Mouse (Mus musculus) CH12.LX (cell line): ENCODE data around the gene Tbc1d22b. TPM values are rescaled to one million over a fixed set of nuclear protein-coding genes. Genes with fewer than 3 reads are reported as not detected.
A peak's percentile ranks its signal among the peaks of the same experiment; 100 is the strongest.

Experiments
- DNase-seq: peaks from one replicate; pipeline ENCODE4 v3.0.0-alpha.2; 2013; ENCODE audit errors: extremely low read depth
- H3K27ac ChIP-seq: 2 replicates; pipeline ENCODE4 v1.5.1; 2012; ENCODE audit warnings: low read depth, mild to moderate bottlenecking, control low read depth, moderate library complexity; ENCODE audit not compliant: insufficient read depth
- H3K27me3 ChIP-seq: replicated peaks from 2 replicates; pipeline ENCODE3; 2012; ENCODE audit warnings: inconsistent platforms
- H3K36me3 ChIP-seq, 2 experiments: replicated peaks in 1 of 2; 2 replicates each; pipeline versions ENCODE3 to v1.6.1; 2012; ENCODE audit warnings: inconsistent platforms in 1 of 2, low read length in 1 of 2, mild to moderate bottlenecking in 1 of 2, mixed read lengths in 1 of 2, moderate library complexity in 1 of 2; ENCODE audit not compliant: control insufficient read depth in 1 of 2, insufficient read depth in 1 of 2
- H3K4me1 ChIP-seq, 2 experiments: 2 replicates each; pipeline ENCODE4 v1.6.1; 2012; ENCODE audit warnings: inconsistent platforms in 1 of 2, moderate library complexity in 1 of 2; ENCODE audit not compliant: insufficient read depth in 2 of 2, control insufficient read depth in 1 of 2
- H3K4me2 ChIP-seq: 2 replicates; pipeline ENCODE4 v1.6.1; 2012; ENCODE audit warnings: low read depth, mild to moderate bottlenecking, control low read depth; ENCODE audit not compliant: poor library complexity, insufficient read depth, severe bottlenecking
- H3K4me3 ChIP-seq, 3 experiments: fragments of 150-350 bp in 1 of 3; sonication (generic) in 1 of 3; replicated peaks in 1 of 3; 2 replicates each; pipeline versions ENCODE3 to v1.5.1; 2011 to 2012; ENCODE audit warnings: low read depth in 2 of 3, low read length in 2 of 3, mild to moderate bottlenecking in 2 of 3, moderate library complexity in 2 of 3, control low read depth in 1 of 3, improper control_type of control experiment in 1 of 3, inconsistent platforms in 1 of 3, mixed read lengths in 1 of 3; ENCODE audit not compliant: poor library complexity in 1 of 3
- H3K79me2 ChIP-seq: replicated peaks from 2 replicates; pipeline ENCODE4 v1.6.1; 2012; ENCODE audit warnings: mild to moderate bottlenecking, moderate library complexity; ENCODE audit not compliant: control insufficient read depth, poor library complexity, insufficient read depth, severe bottlenecking; ENCODE audit errors: extremely low read depth
- H3K9ac ChIP-seq: 2 replicates; pipeline ENCODE4 v1.6.1; 2012; ENCODE audit warnings: low read depth, mild to moderate bottlenecking, control low read depth, moderate library complexity; ENCODE audit not compliant: insufficient read depth
- H3K9me3 ChIP-seq: replicated peaks from 2 replicates; pipeline ENCODE3; 2012; ENCODE audit warnings: low read length, inconsistent platforms, mixed read lengths
- BHLHE40 ChIP-seq: IDR thresholded peaks from 2 replicates; pipeline ENCODE4 v1.6.1; 2011; ENCODE audit warnings: mild to moderate bottlenecking, low read depth, low read length, improper control_type of control experiment
- CHD2 ChIP-seq: IDR thresholded peaks from 2 replicates; pipeline ENCODE4 v1.6.1; 2011; ENCODE audit warnings: low read length, improper control_type of control experiment
- CTCF ChIP-seq, 2 experiments: IDR thresholded peaks in 1 of 2; conservative IDR thresholded peaks in 1 of 2; 2 replicates each; pipeline ENCODE4 v1.5.1; 2011 to 2012; ENCODE audit warnings: low read depth in 2 of 2, low read length in 2 of 2, improper control_type of control experiment in 1 of 2, inconsistent platforms in 1 of 2, mild to moderate bottlenecking in 1 of 2, moderate library complexity in 1 of 2
- E2F4 ChIP-seq: IDR thresholded peaks from 2 replicates; pipeline ENCODE4 v1.6.1; 2011; ENCODE audit warnings: low read depth, low read length, improper control_type of control experiment; ENCODE audit not compliant: insufficient replicate concordance
- ELF1 ChIP-seq: IDR thresholded peaks from 2 replicates; pipeline ENCODE4 v1.6.1; 2014; ENCODE audit warnings: low read depth, mild to moderate bottlenecking, inconsistent platforms, low read length, improper control_type of control experiment
- EP300 ChIP-seq: IDR thresholded peaks from 2 replicates; pipeline ENCODE4 v1.6.1; 2011; ENCODE audit warnings: low read length, improper control_type of control experiment
- IRF4 ChIP-seq: IDR thresholded peaks from 2 replicates; pipeline ENCODE4 v1.6.1; 2014; ENCODE audit warnings: low read depth, mild to moderate bottlenecking, inconsistent platforms, low read length, improper control_type of control experiment
- JUN ChIP-seq: IDR thresholded peaks from 2 replicates; pipeline ENCODE4 v1.6.1; 2011; ENCODE audit warnings: low read depth, mild to moderate bottlenecking, low read length, improper control_type of control experiment, moderate library complexity; ENCODE audit not compliant: insufficient read depth
- JUND ChIP-seq: conservative IDR thresholded peaks from 2 replicates; pipeline ENCODE4 v1.6.1; 2011; ENCODE audit warnings: low read depth, low read length, improper control_type of control experiment
- KAT2A ChIP-seq: IDR thresholded peaks from 2 replicates; pipeline ENCODE4 v1.6.1; 2012; ENCODE audit warnings: low read length, improper control_type of control experiment, inconsistent platforms; ENCODE audit not compliant: insufficient replicate concordance
- MAFK ChIP-seq: IDR thresholded peaks from 2 replicates; pipeline ENCODE4 v1.6.1; 2011; ENCODE audit warnings: low read length, improper control_type of control experiment; ENCODE audit not compliant: insufficient replicate concordance
- MAX ChIP-seq: IDR thresholded peaks from 2 replicates; pipeline ENCODE4 v1.6.1; 2011; ENCODE audit warnings: low read length, improper control_type of control experiment
- MAZ ChIP-seq: IDR thresholded peaks from 2 replicates; pipeline ENCODE4 v1.6.1; 2012; ENCODE audit warnings: low read depth, mild to moderate bottlenecking, inconsistent platforms, low read length, improper control_type of control experiment, moderate library complexity
- MEF2A ChIP-seq: IDR thresholded peaks from 2 replicates; pipeline ENCODE4 v1.6.1; 2014; ENCODE audit warnings: low read depth, mild to moderate bottlenecking, inconsistent platforms, low read length, improper control_type of control experiment, borderline replicate concordance
- MYC ChIP-seq: IDR thresholded peaks from 2 replicates; pipeline ENCODE4 v1.6.1; 2011; ENCODE audit warnings: low read depth, mild to moderate bottlenecking, improper control_type of control experiment, low read length
- NELFE ChIP-seq: IDR thresholded peaks from 2 replicates; pipeline ENCODE4 v1.6.1; 2011; ENCODE audit warnings: low read depth, low read length, improper control_type of control experiment
- NRF1 ChIP-seq: IDR thresholded peaks from 2 replicates; pipeline ENCODE4 v1.6.1; 2014; ENCODE audit warnings: low read depth, mild to moderate bottlenecking, inconsistent platforms, low read length, improper control_type of control experiment, moderate library complexity
- PAX5 ChIP-seq: IDR thresholded peaks from 2 replicates; pipeline ENCODE4 v1.6.1; 2012; ENCODE audit warnings: low read length, inconsistent platforms, mixed read lengths
- POLR2A ChIP-seq: IDR thresholded peaks from 2 replicates; pipeline ENCODE4 v1.6.1; 2011; ENCODE audit warnings: low read depth, mild to moderate bottlenecking, improper control_type of control experiment, low read length
- POLR2AphosphoS2 ChIP-seq: IDR thresholded peaks from 2 replicates; pipeline ENCODE4 v1.6.1; 2011; ENCODE audit warnings: low read depth, low read length, improper control_type of control experiment
- RAD21 ChIP-seq: IDR thresholded peaks from 2 replicates; pipeline ENCODE4 v1.6.1; 2011; ENCODE audit warnings: low read depth, mild to moderate bottlenecking, low read length, improper control_type of control experiment, moderate library complexity
- RCOR1 ChIP-seq: conservative IDR thresholded peaks from 2 replicates; pipeline ENCODE4 v1.6.1; 2012; ENCODE audit warnings: low read depth, mild to moderate bottlenecking, inconsistent platforms, low read length, improper control_type of control experiment
- SIN3A ChIP-seq: IDR thresholded peaks from 2 replicates; pipeline ENCODE4 v1.6.1; 2012; ENCODE audit warnings: low read length, improper control_type of control experiment, inconsistent platforms
- SMC3 ChIP-seq: IDR thresholded peaks from 2 replicates; pipeline ENCODE4 v1.6.1; 2011; ENCODE audit warnings: low read depth, low read length, improper control_type of control experiment
- TCF12 ChIP-seq: IDR thresholded peaks from 2 replicates; pipeline ENCODE4 v1.6.1; 2014; ENCODE audit warnings: low read depth, mild to moderate bottlenecking, inconsistent platforms, low read length, improper control_type of control experiment
- UBTF ChIP-seq: IDR thresholded peaks from 2 replicates; pipeline ENCODE4 v1.6.1; 2012; ENCODE audit warnings: low read depth, mild to moderate bottlenecking, inconsistent platforms, low read length, improper control_type of control experiment, moderate library complexity
- USF2 ChIP-seq: conservative IDR thresholded peaks from 2 replicates; pipeline ENCODE4 v1.6.1; 2011; ENCODE audit warnings: low read depth, low read length, improper control_type of control experiment
- ZC3H11A ChIP-seq: IDR thresholded peaks from 2 replicates; pipeline ENCODE4 v1.6.1; 2012; ENCODE audit warnings: low read depth, mild to moderate bottlenecking, inconsistent platforms, low read length, improper control_type of control experiment
- ZKSCAN1 ChIP-seq: IDR thresholded peaks from 2 replicates; pipeline ENCODE4 v1.6.1; 2012; ENCODE audit warnings: low read depth, inconsistent platforms, low read length, improper control_type of control experiment, borderline replicate concordance
- dilution Hi-C: fragments of 300-500 bp; cut with MboI; formaldehyde crosslinking; loops from 2 replicates; pipeline ENCODE4 v1.14.3; 2020; ENCODE audit warnings: low sequenced_read_pairs; ENCODE audit not compliant: extremely low pct_unique_long_range_greater_than_20kb, extremely low pct_ligation_motif_present
- in situ Hi-C: fragments of 300-500 bp; cut with MboI; formaldehyde crosslinking; loops from 3 replicates; pipeline ENCODE4 v1.14.3; 2019; ENCODE audit warnings: low sequenced_read_pairs, low pct_ligation_motif_present, low pct_unique_long_range_greater_than_20kb, mixed read lengths
- polyA plus RNA-seq: library from polyadenylated mRNA; unstranded; fragments of >175 nt; gene quantifications from 2 replicates; pipeline ENCODE4 v1.2.1, GENCODE M21; 2012; ENCODE audit warnings: low read depth; ENCODE audit not compliant: insufficient read length
- total RNA-seq, 2 experiments: library from RNA; depleted of rRNA; stranded (reverse); fragments of 300-350 nt in 1 of 2; fragments of >200 nt in 1 of 2; gene quantifications; 2 replicates each; pipeline ENCODE4 v1.2.3; 2012 to 2014

The Tbc1d22b gene
- total and polyA plus RNA-seq, 3 experiments: 3.8 to 17.3 (median 6.6) TPM

- DNase-seq: no peak
- Histone ChIP-seq H3K79me2 (peaks cover 12% of the 10 kb centered on the region), H3K27me3 (no peaks in the 10 kb centered on the region), H3K4me2 (peak within 1 kb of the TSS; percentile 76), H3K9me3 (no peaks in the 10 kb centered on the region), H3K36me3 (peaks cover 0 to 32% of the 10 kb centered on the region in 2 experiments), H3K27ac (no peak within 1 kb of the TSS), H3K9ac (peak within 1 kb of the TSS; percentile 28; the same call in 1 of the 2 replicates), H3K4me1 (peaks cover 4 to 36% of the 10 kb centered on the region in 2 experiments; a peak in 3 of 4 replicates), H3K4me3 (peak within 1 kb of the TSS in 2 of 3 experiments; percentile 33 to 99)
- dilution Hi-C loops (no loop called here), in situ Hi-C loops (loop anchor here (5.0 kb wide), 1 partner anchor 50 kb away; no protein-coding TSS in a partner anchor)
- no peak for TF ChIP-seq CHD2
- no peak for TF ChIP-seq JUND
- no peak for TF ChIP-seq USF2
- TF ChIP-seq IRF4: 0 out of 2 replicates have a peak, but pooled peaks have one; percentile 19
- TF ChIP-seq MAZ: no peak
- TF ChIP-seq E2F4: no peak
- TF ChIP-seq MYC: no peak
- no peak for TF ChIP-seq KAT2A
- no peak for TF ChIP-seq TCF12
- TF ChIP-seq RAD21: peak; percentile 17
- peak; percentile 14; the same call in 1 of the 2 replicates for TF ChIP-seq SMC3
- TF ChIP-seq ELF1: no peak
- TF ChIP-seq ZC3H11A: no peak
- no peak for TF ChIP-seq POLR2A
- TF ChIP-seq NELFE: no peak
- TF ChIP-seq MAFK: no peak
- no peak for TF ChIP-seq PAX5
- TF ChIP-seq POLR2AphosphoS2: no peak
- no peak for TF ChIP-seq SIN3A
- TF ChIP-seq CTCF (conservative IDR thresholded peaks at IDR 0.05 in 1 of 2, IDR thresholded peaks at IDR 0.05 in 1 of 2; ENCODE audit: low read depth in 2 of 2, low read length in 2 of 2): peak in 1 of 2 experiments; percentile 51; a peak in 2 of 4 replicates
- TF ChIP-seq JUN: no peak
- TF ChIP-seq MEF2A: no peak
Measured at GRCm38 (mm10) chr17:29552162-29552732, 2.7 kb downstream of the Tbc1d22b start, which contains the start of gene Tmem217. TSS of gene Tmem217 (minus strand) at chr17:29552385.

- Histone ChIP-seq H3K27me3 (no peaks in the 10 kb centered on the region), H3K4me2 (no peak overlapping the region), H3K4me1 (peaks cover 6 to 46% of the 10 kb centered on the region in 2 experiments; a peak in 3 of 4 replicates), H3K27ac (no peak overlapping the region)
- no peak for TF ChIP-seq UBTF
- no peak for TF ChIP-seq POLR2AphosphoS2
- no peak for TF ChIP-seq ZKSCAN1
- no peak for TF ChIP-seq NRF1
- TF ChIP-seq USF2: no peak
- no peak for TF ChIP-seq ELF1
- TF ChIP-seq MEF2A: no peak
- TF ChIP-seq MAFK: no peak
- no peak for TF ChIP-seq RCOR1
- no peak for TF ChIP-seq MAZ
- TF ChIP-seq MAX: no peak
- TF ChIP-seq IRF4: no peak
- no peak for TF ChIP-seq EP300
- TF ChIP-seq SMC3: no peak
- TF ChIP-seq BHLHE40: no peak
- no peak for TF ChIP-seq ZC3H11A
- no peak for TF ChIP-seq E2F4
- no peak for TF ChIP-seq TCF12
- TF ChIP-seq, all 38 proteins: peak for 0
- in situ Hi-C loops (loop anchor here (5.0 kb wide), 1 partner anchor 48 kb away; no protein-coding TSS in a partner anchor), dilution Hi-C loops (no loop called here)
- H3K9ac ChIP-seq: no peak overlapping the region
- no peak overlapping the region for H3K4me3 ChIP-seq
- no peaks in the 10 kb centered on the region for H3K9me3 ChIP-seq
- peaks cover 15% of the 10 kb centered on the region for H3K79me2 ChIP-seq
- peaks cover 0 to 37% of the 10 kb centered on the region in 2 experiments for H3K36me3 ChIP-seq
- no peak for DNase-seq
Measured at GRCm38 (mm10) chr17:29554176-29554575, 4.6 kb downstream of the Tbc1d22b start.
